Mouse (Mus musculus) forebrain, embryonic 14.5 days (tissue): Measurements from ENCODE around the gene Clic5. TPM values are rescaled to one million over a fixed set of nuclear protein-coding genes. Genes with fewer than 3 reads are reported as not detected.

Experiments used
- ATAC-seq: fragments of 200-750 bp; cut with Nextera tagmentation; 2 replicates; pipeline ENCODE4 v1.8.0; 2017; ENCODE audit warnings: mild to moderate bottlenecking, moderate library complexity
- DNase-seq: peaks from one replicate; pipeline ENCODE4 v3.0.0-alpha.2; 2015; ENCODE audit warnings: low spot score
- H3K27ac ChIP-seq: fragments of 300-500 bp; sonication (generic); 2 replicates; pipeline ENCODE4 v1.5.1; 2014; ENCODE audit warnings: low read depth, mild to moderate bottlenecking, control low read depth, low read length, moderate library complexity
- H3K27me3 ChIP-seq: fragments of 300-500 bp; sonication (generic); replicated peaks from 2 replicates; pipeline ENCODE4 v1.6.1; 2014; ENCODE audit warnings: low read length, control low read depth, mixed read lengths; ENCODE audit not compliant: control insufficient read depth, insufficient read depth
- H3K36me3 ChIP-seq: fragments of 300-500 bp; sonication (generic); 2 replicates; pipeline ENCODE4 v1.6.1; 2014; ENCODE audit warnings: low read length, control low read depth; ENCODE audit not compliant: control insufficient read depth, insufficient read depth
- H3K4me1 ChIP-seq: fragments of 300-500 bp; sonication (generic); 2 replicates; pipeline ENCODE4 v1.6.1; 2014; ENCODE audit warnings: antibody characterized with exemption, low read length, control low read depth; ENCODE audit not compliant: control insufficient read depth, insufficient read depth
- H3K4me2 ChIP-seq: fragments of 300-500 bp; sonication (generic); 2 replicates; pipeline ENCODE4 v1.6.1; 2014; ENCODE audit warnings: mild to moderate bottlenecking, control low read depth, low read length
- H3K4me3 ChIP-seq: fragments of 300-500 bp; sonication (generic); 2 replicates; pipeline ENCODE4 v1.5.1; 2014; ENCODE audit warnings: low read depth, low read length, control low read depth
- H3K9ac ChIP-seq: fragments of 300-500 bp; sonication (generic); 2 replicates; pipeline ENCODE4 v1.6.1; 2014; ENCODE audit warnings: mild to moderate bottlenecking, low read length, control low read depth, moderate library complexity
- H3K9me3 ChIP-seq: fragments of 300-500 bp; sonication (generic); replicated peaks from 2 replicates; pipeline ENCODE4 v1.6.1; 2016; ENCODE audit warnings: low read length, control low read depth, mixed read lengths; ENCODE audit not compliant: control insufficient read depth
- WGBS: fragments of 180-500 bp; shearing (Covaris S2); extraction: QIAGEN DNeasy Blood & Tissue Kit; methylation state at CpG from one replicate; pipeline ENCODE4 v1.1.7; 2014; 5-methylcytosine and 5-hydroxymethylcytosine counted together
- polyA plus RNA-seq: library from polyadenylated mRNA; unstranded; fragments of >200 nt; fragmentation: Nextera tagmentation; extraction: Ambion mirVana; gene quantifications from 2 replicates; pipeline ENCODE4 v1.2.1, GENCODE M21; 2014

Gene Clic5
- polyA plus RNA-seq, 1 experiment from 2014 or later, result 0.04 TPM

DNA sequence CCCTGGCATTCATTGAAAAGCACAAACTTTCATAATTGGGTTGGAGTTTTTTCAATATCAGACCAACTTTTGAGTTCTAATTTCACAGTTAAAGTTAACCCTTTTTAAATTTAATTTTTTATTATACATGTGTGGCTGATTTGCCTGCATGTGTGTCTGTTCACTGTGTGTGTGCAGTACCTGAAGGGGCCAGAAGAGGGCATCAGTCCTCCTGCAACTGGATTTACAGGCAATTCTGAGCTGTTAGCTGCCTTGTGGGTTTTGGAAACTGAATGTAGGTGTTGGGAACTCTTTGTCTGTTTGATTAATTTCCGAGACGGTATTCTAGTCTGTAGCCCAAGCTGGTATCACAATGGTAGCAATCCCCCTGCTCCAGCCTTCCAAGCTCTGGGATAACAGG lies 52.4 kb downstream of the Clic5 start:
- no peaks in the 10 kb centered on the region for H3K36me3 ChIP-seq
- ATAC-seq (no peak), DNase-seq (no peak)
- no peak overlapping the region for H3K9ac ChIP-seq
- H3K27ac ChIP-seq, result no peak overlapping the region
- no peaks in the 10 kb centered on the region for H3K27me3 ChIP-seq
- no peak overlapping the region for H3K4me3 ChIP-seq
- no peaks in the 10 kb centered on the region for H3K4me1 ChIP-seq
- no peaks in the 10 kb centered on the region for H3K9me3 ChIP-seq
- no peak overlapping the region for H3K4me2 ChIP-seq
- 99% methylated on average over 2 of the region's 2 CpGs for WGBS

DNA sequence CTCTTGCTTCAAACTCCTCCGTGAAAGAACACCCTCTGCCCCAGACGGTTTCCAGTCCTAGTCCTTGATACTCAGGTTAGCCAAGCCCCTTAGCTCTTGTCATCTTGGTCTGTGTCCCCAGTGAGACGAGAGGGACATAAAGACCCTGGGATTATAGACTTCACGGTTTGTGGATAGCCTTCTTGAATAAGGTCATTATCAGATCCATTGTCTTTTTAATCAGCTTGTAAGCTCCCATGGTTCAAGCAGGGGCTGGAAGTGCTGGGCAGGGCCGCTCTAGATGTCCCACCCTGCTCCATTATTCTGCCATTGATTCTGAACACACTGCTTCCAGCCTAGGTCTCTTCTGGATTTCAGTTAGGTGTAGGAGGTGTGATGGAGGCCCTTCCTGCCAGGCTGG lies 55.7 kb downstream of the Clic5 start:
- Histone ChIP-seq H3K4me1 (no peaks in the 10 kb centered on the region), H3K4me3 (no peak overlapping the region), H3K4me2 (no peak overlapping the region), H3K9me3 (no peaks in the 10 kb centered on the region), H3K27ac (no peak overlapping the region), H3K27me3 (no peaks in the 10 kb centered on the region), H3K9ac (no peak overlapping the region), H3K36me3 (no peaks in the 10 kb centered on the region)
- DNase-seq (no peak), ATAC-seq (no peak)
- WGBS, result 22% methylated on average over 5 of the region's 5 CpGs

DNA sequence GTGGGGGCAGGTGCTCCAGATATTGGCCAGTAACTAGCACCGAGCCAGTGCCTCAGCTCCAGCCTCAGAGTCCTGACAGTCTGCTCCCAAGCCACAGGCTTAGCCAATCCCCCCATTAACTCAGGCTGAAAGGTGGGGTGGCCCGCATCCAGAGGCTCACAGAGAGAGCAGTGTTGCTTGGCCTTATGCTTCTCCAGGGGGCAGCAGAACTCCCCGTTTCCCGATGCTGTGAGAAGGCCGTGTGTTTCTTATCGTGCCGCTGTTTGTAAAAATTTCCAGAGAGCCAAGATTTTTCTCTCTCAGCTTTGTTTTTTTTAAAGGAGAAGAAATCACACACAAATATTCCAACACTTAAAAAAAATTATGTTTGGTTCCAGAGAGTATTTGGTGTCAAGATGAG lies 56.2 kb downstream of the Clic5 start:
- ATAC-seq, result no peak
- H3K9ac ChIP-seq, result no peak overlapping the region
- no peaks in the 10 kb centered on the region for H3K9me3 ChIP-seq
- no peak overlapping the region for H3K4me2 ChIP-seq
- H3K4me3 ChIP-seq, result no peak overlapping the region
- peak; percentile 24 for DNase-seq
- 14% methylated on average over 7 of the region's 7 CpGs for WGBS
- H3K27me3 ChIP-seq, result no peaks in the 10 kb centered on the region
- H3K27ac ChIP-seq, result no peak overlapping the region
- no peaks in the 10 kb centered on the region for H3K36me3 ChIP-seq
- H3K4me1 ChIP-seq, result no peaks in the 10 kb centered on the region

DNA sequence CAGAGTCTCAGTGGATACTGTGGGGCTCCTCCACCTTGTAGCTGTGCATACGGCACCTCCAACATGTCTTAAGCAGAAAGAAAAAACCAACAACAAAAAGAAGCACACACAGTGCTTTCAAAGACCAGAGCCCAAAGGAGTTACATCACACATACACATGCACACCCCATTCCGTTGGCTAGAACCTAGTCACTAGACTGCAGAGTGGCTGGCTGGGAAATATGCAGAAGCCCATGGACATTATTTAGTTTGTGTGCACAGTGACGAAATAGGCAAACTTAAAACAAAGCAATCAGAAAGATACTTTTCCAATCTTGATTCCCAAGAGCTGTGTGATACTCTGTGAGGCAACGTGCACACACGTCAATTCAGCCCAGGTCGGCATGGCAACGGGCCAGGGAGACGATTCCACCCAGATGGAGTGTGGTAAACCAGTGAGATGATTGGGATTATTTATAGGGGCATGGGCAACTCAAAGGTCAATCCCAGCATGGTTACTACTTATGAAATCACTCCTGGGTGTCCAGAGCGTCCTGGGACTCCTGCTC lies 57.8 kb downstream of the Clic5 start:
- WGBS, result 67% methylated on average over 9 of the region's 9 CpGs
- Histone ChIP-seq H3K9ac (no peak overlapping the region), H3K9me3 (no peaks in the 10 kb centered on the region), H3K4me1 (no peaks in the 10 kb centered on the region), H3K36me3 (no peaks in the 10 kb centered on the region), H3K27ac (no peak overlapping the region), H3K4me3 (no peak overlapping the region), H3K4me2 (no peak overlapping the region), H3K27me3 (no peaks in the 10 kb centered on the region)
- no peak for ATAC-seq
- peak; percentile 16 for DNase-seq

DNA sequence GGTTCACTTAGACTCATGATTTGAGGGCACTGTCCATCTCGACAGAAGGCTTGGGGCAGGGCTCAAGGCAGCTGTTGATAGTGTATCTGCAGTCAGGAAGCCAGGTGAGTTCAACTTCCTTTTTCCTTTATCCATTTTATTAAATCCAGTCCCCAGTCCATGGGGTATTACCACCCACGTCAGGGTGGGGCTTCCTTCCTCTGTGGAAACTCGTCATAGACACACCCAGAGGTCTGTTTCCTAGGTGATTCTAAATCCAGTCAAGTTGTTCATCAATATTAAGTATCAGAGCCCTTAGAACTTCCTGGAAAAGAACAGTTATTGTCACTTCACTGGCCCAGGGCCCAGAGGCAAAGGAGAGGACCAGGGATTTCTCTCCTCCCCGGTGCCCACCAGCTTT lies 61.2 kb downstream of the Clic5 start:
- no peak for DNase-seq
- Histone ChIP-seq H3K27ac (no peak overlapping the region), H3K4me3 (no peak overlapping the region), H3K9me3 (no peaks in the 10 kb centered on the region), H3K4me2 (no peak overlapping the region), H3K36me3 (no peaks in the 10 kb centered on the region), H3K4me1 (no peaks in the 10 kb centered on the region), H3K27me3 (no peaks in the 10 kb centered on the region), H3K9ac (no peak overlapping the region)
- 84% methylated on average over 4 of the region's 4 CpGs for WGBS
- no peak for ATAC-seq

DNA sequence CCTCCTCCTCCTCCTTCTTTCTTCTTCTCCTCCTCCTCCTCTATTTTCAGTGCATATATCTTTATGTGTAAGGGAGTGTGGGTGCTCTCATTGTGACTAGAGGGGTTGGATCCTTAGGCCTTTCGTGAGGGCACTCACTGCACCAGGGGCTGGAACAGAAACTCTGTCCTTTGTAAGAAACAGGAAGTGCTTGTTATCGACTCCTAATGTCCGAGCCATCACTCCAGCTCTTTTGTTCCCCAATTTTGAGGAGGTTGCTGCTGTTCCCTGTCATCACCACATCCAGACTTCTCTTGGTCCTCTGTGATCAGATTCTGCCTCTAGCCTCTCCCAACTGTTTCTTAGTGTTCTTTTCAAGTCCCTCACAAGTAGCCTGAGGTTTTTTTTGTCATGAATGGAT lies 64.3 kb downstream of the Clic5 start:
- Histone ChIP-seq H3K4me2 (no peak overlapping the region), H3K9ac (no peak overlapping the region), H3K36me3 (no peaks in the 10 kb centered on the region), H3K27me3 (no peaks in the 10 kb centered on the region), H3K27ac (no peak overlapping the region), H3K9me3 (no peaks in the 10 kb centered on the region), H3K4me3 (no peak overlapping the region), H3K4me1 (no peaks in the 10 kb centered on the region)
- DNase-seq (no peak), ATAC-seq (no peak)
- 74% methylated on average over 3 of the region's 3 CpGs for WGBS

DNA sequence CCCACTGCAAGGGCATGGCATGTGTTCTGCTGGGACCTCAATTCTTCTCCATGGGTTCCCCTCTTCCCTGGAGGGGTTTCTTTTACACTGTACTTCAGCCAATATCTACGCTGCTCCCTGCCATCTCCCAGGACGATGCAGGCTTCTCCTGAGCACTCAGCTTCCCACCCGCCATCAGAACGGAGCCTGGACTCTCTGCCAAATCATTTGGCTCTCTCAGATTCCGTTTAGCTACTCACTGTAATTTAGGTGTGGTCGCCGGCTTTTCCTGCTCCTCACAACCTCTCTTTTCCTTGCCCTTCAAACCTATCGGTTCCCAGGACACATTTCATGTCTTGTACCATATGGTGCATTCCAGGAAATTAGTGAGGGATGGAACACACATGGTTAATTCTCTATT lies 66.3 kb downstream of the Clic5 start:
- WGBS, result 72% methylated on average over 8 of the region's 8 CpGs
- H3K9me3 ChIP-seq, result no peaks in the 10 kb centered on the region
- DNase-seq, result no peak
- H3K27ac ChIP-seq, result no peak overlapping the region
- H3K4me1 ChIP-seq, result no peaks in the 10 kb centered on the region
- H3K9ac ChIP-seq, result no peak overlapping the region
- ATAC-seq, result no peak
- H3K36me3 ChIP-seq, result no peaks in the 10 kb centered on the region
- no peak overlapping the region for H3K4me3 ChIP-seq
- no peaks in the 10 kb centered on the region for H3K27me3 ChIP-seq
- no peak overlapping the region for H3K4me2 ChIP-seq

DNA sequence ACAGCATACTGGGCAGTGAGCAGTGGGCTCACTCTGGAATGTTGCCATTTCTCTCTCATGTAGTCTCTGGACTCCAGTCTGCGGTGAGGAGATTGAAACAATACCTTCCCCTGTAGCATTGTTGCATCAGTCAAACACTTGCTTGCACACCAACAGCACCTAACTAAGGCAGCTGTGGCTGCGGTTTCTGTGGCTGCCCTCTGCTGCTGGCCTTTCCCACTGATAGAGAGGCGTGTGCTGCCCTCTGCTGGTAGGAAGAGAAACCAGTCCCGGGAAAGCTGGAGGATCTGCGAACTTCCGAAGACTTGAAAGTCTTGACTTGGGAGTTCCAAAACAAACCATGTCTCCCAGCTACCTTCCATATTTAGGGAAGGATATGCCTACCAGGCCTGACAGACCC lies 68.2 kb downstream of the Clic5 start:
- Histone ChIP-seq H3K9me3 (no peaks in the 10 kb centered on the region), H3K4me3 (no peak overlapping the region), H3K27me3 (no peaks in the 10 kb centered on the region), H3K36me3 (no peaks in the 10 kb centered on the region), H3K4me1 (no peaks in the 10 kb centered on the region), H3K4me2 (no peak overlapping the region), H3K27ac (no peak overlapping the region), H3K9ac (no peak overlapping the region)
- ATAC-seq (peak; percentile 62), DNase-seq (peak; percentile 81)
- WGBS, result 2% methylated on average over 6 of the region's 6 CpGs

DNA sequence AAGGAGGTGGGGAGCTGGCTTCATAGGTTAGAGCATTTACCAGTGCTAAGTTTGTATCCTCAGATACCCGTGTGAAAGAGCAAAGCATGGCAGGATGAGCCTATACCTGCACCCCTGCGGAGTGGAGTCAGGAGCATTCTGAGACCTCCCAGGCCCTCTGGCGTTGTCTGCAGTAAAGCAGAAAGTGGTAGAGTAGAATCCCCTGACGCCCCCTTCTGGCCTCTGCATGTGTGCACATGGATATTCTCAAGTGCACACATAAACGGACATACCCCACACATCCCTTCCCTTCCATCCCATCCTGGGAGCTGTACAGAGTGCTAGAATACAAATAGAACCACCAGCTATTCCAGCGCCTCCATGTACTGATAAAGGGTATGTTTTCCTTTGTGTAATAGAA lies 70.9 kb downstream of the Clic5 start:
- Histone ChIP-seq H3K4me1 (no peaks in the 10 kb centered on the region), H3K27ac (no peak overlapping the region), H3K9me3 (no peaks in the 10 kb centered on the region), H3K4me2 (no peak overlapping the region), H3K9ac (no peak overlapping the region), H3K4me3 (no peak overlapping the region), H3K36me3 (no peaks in the 10 kb centered on the region), H3K27me3 (no peaks in the 10 kb centered on the region)
- ATAC-seq (no peak), DNase-seq (no peak)
- WGBS, result 38% methylated on average over 6 of the region's 6 CpGs
